Mouse (Mus musculus): ENCODE measurements at regions not wholly inside any gene's neighbourhood (a gene's known extent, or its start where the extent isn't known, plus 50 kb on each side); places are given as distances from the start of the nearest gene placed in this dataset.

GRCm38 (mm10) chr12:85527011-85527410, 53.3 kb downstream of the Fos start:
- peak; percentile 75 for DNase-seq

- no peak for DNase-seq
Measured at GRCm38 (mm10) chr12:85531638-85532037, 57.9 kb downstream of the Fos start.

GRCm38 (mm10) chr12:85532221-85532612, 58.5 kb downstream of the Fos start:
- DNase-seq = no peak

GRCm38 (mm10) chr12:85532613-85533460, 59.1 kb downstream of the Fos start:
- DNase-seq = peak; percentile 99

- peak; percentile 92 for DNase-seq
Measured at GRCm38 (mm10) chr12:85533603-85534002, 59.9 kb downstream of the Fos start.

- DNase-seq = no peak
Measured at GRCm38 (mm10) chr12:85539423-85539822, 59.4 kb upstream of the Jdp2 start.

GRCm38 (mm10) chr12:85541153-85541552, 57.7 kb upstream of the Jdp2 start:
- DNase-seq = peak; percentile 98

GRCm38 (mm10) chr12:85542881-85543280, 55.9 kb upstream of the Jdp2 start:
- peak; percentile 96 for DNase-seq

GRCm38 (mm10) chr12:85543520-85543919, 55.3 kb upstream of the Jdp2 start:
- DNase-seq = no peak

- DNase-seq = no peak
Measured at GRCm38 (mm10) chr12:85544801-85545200, 54.0 kb upstream of the Jdp2 start.

GRCm38 (mm10) chr12:85545718-85546117, 53.1 kb upstream of the Jdp2 start:
- DNase-seq = no peak

GRCm38 (mm10) chr12:85548076-85548475, 50.8 kb upstream of the Jdp2 start:
- DNase-seq = peak; percentile 89
